Mouse (Mus musculus) hindbrain, embryonic 12.5 days (tissue): ENCODE measurements around the gene Gadl1. TPM values are rescaled to one million over a fixed set of nuclear protein-coding genes. Genes with fewer than 3 reads are reported as not detected.
"Not testable (repeated sequence)": the region's sequence is repeated elsewhere in the genome, so short reads cannot be mapped to it uniquely, and the experiment has no call there.

Source experiments
- ATAC-seq: fragments of 200-750 bp; cut with Nextera tagmentation; 2 replicates; pipeline ENCODE4 v1.8.0; 2017; ENCODE audit warnings: moderate TSS enrichment; ENCODE audit not compliant: low FRiP score
- H3K27ac ChIP-seq: fragments of 300-500 bp; sonication (generic); 2 replicates; pipeline ENCODE4 v1.5.1; 2016; ENCODE audit warnings: mild to moderate bottlenecking
- H3K27me3 ChIP-seq: fragments of 300-500 bp; sonication (generic); 2 replicates; pipeline ENCODE4 v1.6.1; 2016; ENCODE audit warnings: mild to moderate bottlenecking
- H3K36me3 ChIP-seq: fragments of 300-500 bp; sonication (generic); 2 replicates; pipeline ENCODE4 v1.6.1; 2016; ENCODE audit warnings: mild to moderate bottlenecking
- H3K4me1 ChIP-seq: fragments of 300-500 bp; sonication (generic); 2 replicates; pipeline ENCODE4 v1.6.1; 2016
- H3K4me2 ChIP-seq: fragments of 300-500 bp; sonication (generic); replicated peaks from 2 replicates; pipeline ENCODE4 v1.6.1; 2016; ENCODE audit warnings: mild to moderate bottlenecking
- H3K4me3 ChIP-seq: fragments of 300-500 bp; sonication (generic); 2 replicates; pipeline ENCODE4 v1.5.1; 2016; ENCODE audit warnings: mild to moderate bottlenecking
- H3K9ac ChIP-seq: fragments of 300-500 bp; sonication (generic); 2 replicates; pipeline ENCODE4 v1.6.1; 2016; ENCODE audit warnings: mild to moderate bottlenecking, moderate library complexity
- H3K9me3 ChIP-seq: fragments of 300-500 bp; sonication (generic); replicated peaks from 2 replicates; pipeline ENCODE4 v1.6.1; 2016; ENCODE audit warnings: mild to moderate bottlenecking
- WGBS: fragments of 180-500 bp; shearing (Covaris S2); methylation state at CpG from one replicate; pipeline ENCODE4 v1.1.7; 2016; 5-methylcytosine and 5-hydroxymethylcytosine counted together
- polyA plus RNA-seq: library from polyadenylated mRNA; unstranded; fragments of >200 nt; fragmentation: Nextera tagmentation; extraction: Ambion mirVana; gene quantifications from 2 replicates; pipeline ENCODE4 v1.2.1, GENCODE M21; 2016

The Gadl1 gene
- polyA plus RNA-seq, 1 experiment from 2014 or later = 0.43 TPM

GRCm38 (mm10) chr9:116041369-116041768, 132.1 kb downstream of the Gadl1 start:
- Histone ChIP-seq H3K4me2 (no peak overlapping the region), H3K4me3 (no peak overlapping the region), H3K27ac (no peak overlapping the region), H3K36me3 (no peaks in the 10 kb centered on the region), H3K27me3 (no peaks in the 10 kb centered on the region), H3K9ac (no peak overlapping the region), H3K9me3 (no peaks in the 10 kb centered on the region), H3K4me1 (no peaks in the 10 kb centered on the region)
- ATAC-seq = no peak
- 74% methylated on average over 4 of the region's 4 CpGs for WGBS

GRCm38 (mm10) chr9:116041787-116042186, 132.5 kb downstream of the Gadl1 start:
- Histone ChIP-seq H3K4me3 (no peak overlapping the region), H3K36me3 (no peaks in the 10 kb centered on the region), H3K9ac (no peak overlapping the region), H3K4me2 (no peak overlapping the region), H3K27ac (no peak overlapping the region), H3K4me1 (no peaks in the 10 kb centered on the region), H3K9me3 (no peaks in the 10 kb centered on the region), H3K27me3 (no peaks in the 10 kb centered on the region)
- ATAC-seq = no peak
- 18% methylated on average over 3 of the region's 3 CpGs for WGBS

DNA sequence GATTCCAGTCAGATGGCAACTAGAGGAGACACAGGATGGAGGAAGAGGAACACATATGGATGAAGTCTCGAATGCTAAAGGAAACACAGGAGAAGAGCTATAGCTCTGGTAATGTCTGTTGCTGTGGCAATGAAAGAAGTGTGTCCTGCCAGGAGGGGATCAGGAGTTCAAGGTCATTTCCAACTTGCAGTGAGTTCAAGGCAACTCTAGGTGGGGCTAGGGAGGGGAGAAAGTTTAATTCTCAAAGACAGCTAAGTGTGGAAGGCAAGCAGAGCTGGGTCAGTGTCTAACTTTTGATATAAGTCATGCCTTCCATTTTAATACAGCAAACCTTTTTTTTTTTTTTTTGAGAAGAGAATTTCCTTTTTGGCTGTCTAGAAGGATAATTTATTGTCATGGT, 140.7 kb downstream of the Gadl1 start:
- no peak overlapping the region for H3K9ac ChIP-seq
- ATAC-seq = no peak
- no peaks in the 10 kb centered on the region for H3K27me3 ChIP-seq
- 72% methylated on average over 1 of the region's 1 CpGs for WGBS
- no peaks in the 10 kb centered on the region for H3K4me1 ChIP-seq
- H3K36me3 ChIP-seq = no peaks in the 10 kb centered on the region
- no peaks in the 10 kb centered on the region for H3K9me3 ChIP-seq
- no peak overlapping the region for H3K4me2 ChIP-seq
- no peak overlapping the region for H3K27ac ChIP-seq
- no peak overlapping the region for H3K4me3 ChIP-seq

- ATAC-seq = no peak
- no peak overlapping the region for H3K27ac ChIP-seq
- H3K4me3 ChIP-seq = no peak overlapping the region
- 89% methylated on average over 8 of the region's 8 CpGs for WGBS
- no peaks in the 10 kb centered on the region for H3K4me1 ChIP-seq
- H3K9me3 ChIP-seq = no peaks in the 10 kb centered on the region
- H3K4me2 ChIP-seq = no peak overlapping the region
- H3K27me3 ChIP-seq = no peaks in the 10 kb centered on the region
- no peaks in the 10 kb centered on the region for H3K36me3 ChIP-seq
- H3K9ac ChIP-seq = no peak overlapping the region
Observed at GRCm38 (mm10) chr9:116053976-116054375, 144.7 kb downstream of the Gadl1 start.

- Histone ChIP-seq H3K9me3 (no peaks in the 10 kb centered on the region), H3K4me3 (no peak overlapping the region), H3K36me3 (no peaks in the 10 kb centered on the region), H3K27me3 (no peaks in the 10 kb centered on the region), H3K4me1 (no peaks in the 10 kb centered on the region), H3K4me2 (no peak overlapping the region), H3K27ac (no peak overlapping the region), H3K9ac (no peak overlapping the region)
- 90% methylated on average over 4 of the region's 4 CpGs for WGBS
- no peak for ATAC-seq
Observed at GRCm38 (mm10) chr9:116058475-116058874, 149.2 kb downstream of the Gadl1 start.

GRCm38 (mm10) chr9:116059156-116059555, 149.9 kb downstream of the Gadl1 start:
- no peaks in the 10 kb centered on the region for H3K4me1 ChIP-seq
- no peak overlapping the region for H3K9ac ChIP-seq
- ATAC-seq = no peak
- H3K9me3 ChIP-seq = no peaks in the 10 kb centered on the region
- 74% methylated on average over 4 of the region's 4 CpGs for WGBS
- no peak overlapping the region for H3K27ac ChIP-seq
- no peaks in the 10 kb centered on the region for H3K36me3 ChIP-seq
- H3K27me3 ChIP-seq = no peaks in the 10 kb centered on the region
- no peak overlapping the region for H3K4me3 ChIP-seq
- H3K4me2 ChIP-seq = no peak overlapping the region

DNA sequence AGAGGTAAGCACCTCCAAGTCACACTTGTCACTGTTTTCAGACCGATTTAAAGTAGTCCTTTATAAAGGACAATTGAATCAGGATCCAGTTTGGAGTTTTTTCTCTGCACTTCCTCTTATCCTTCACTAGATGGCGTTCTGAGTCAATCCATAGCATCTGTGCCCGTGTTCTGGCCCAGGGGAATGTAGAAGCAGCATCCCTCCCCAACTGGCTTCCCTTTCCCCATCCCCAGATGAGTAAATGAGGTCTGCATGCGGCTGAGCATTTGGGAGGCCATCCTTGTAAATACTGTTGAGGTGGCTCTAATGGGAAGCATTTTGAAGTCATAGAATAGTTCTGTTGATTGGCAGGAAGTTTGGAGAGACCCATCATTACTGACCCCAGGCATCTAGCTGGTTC, 151.4 kb downstream of the Gadl1 start:
- ATAC-seq = no peak
- Histone ChIP-seq H3K4me2 (no peak overlapping the region), H3K27ac (no peak overlapping the region), H3K9me3 (no peaks in the 10 kb centered on the region), H3K27me3 (no peaks in the 10 kb centered on the region), H3K9ac (no peak overlapping the region), H3K4me3 (no peak overlapping the region), H3K36me3 (no peaks in the 10 kb centered on the region), H3K4me1 (no peaks in the 10 kb centered on the region)
- 15% methylated on average over 4 of the region's 4 CpGs for WGBS

DNA sequence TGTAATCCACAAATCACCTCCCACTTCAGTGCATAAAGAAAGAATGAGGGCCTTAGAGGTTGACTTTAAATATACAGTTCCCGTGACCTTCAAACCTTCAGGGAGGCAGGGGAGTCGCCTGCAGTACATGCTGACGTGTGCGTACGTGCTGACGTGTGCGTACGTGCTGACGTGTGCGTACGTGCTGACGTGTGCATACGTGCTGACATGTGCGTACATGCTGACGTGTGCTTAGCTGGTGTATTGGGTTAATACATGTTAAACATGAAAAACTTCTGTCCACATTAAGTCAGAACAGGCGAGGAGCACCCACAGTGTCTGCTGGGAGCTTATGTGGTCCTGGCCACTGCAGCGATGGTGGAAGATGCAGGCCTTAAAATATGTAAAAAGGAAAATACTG, 155.5 kb downstream of the Gadl1 start:
- no peak overlapping the region for H3K9ac ChIP-seq
- H3K4me1 ChIP-seq = no peaks in the 10 kb centered on the region
- no peaks in the 10 kb centered on the region for H3K9me3 ChIP-seq
- H3K27ac ChIP-seq = no peak overlapping the region
- no peak overlapping the region for H3K4me3 ChIP-seq
- no peaks in the 10 kb centered on the region for H3K27me3 ChIP-seq
- WGBS = 89% methylated on average over 17 of the region's 17 CpGs
- no peak for ATAC-seq
- H3K4me2 ChIP-seq = no peak overlapping the region
- no peaks in the 10 kb centered on the region for H3K36me3 ChIP-seq

DNA sequence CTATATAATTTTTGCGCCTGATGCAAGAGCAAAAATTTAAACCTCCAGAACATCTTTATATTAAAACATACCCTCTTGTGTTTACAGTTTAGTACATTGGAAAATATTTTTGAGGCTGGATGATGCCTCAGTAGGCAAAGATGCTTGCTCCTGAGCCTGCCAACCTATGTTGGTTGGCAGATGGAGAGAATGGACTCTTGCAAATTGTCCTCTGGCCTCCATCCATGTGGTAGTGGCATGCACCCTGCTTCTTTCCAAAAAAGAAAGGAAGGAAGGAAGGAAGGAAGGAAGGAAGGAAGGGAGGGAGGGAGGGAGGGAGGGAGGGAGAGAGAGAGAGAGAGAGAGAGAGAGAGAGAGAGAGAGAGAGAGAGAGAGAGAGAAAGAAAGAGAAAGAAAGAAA, 162.3 kb downstream of the Gadl1 start:
- not testable (repeated sequence) for H3K27me3 ChIP-seq, H3K4me1 ChIP-seq, H3K4me3 ChIP-seq, H3K4me2 ChIP-seq, H3K36me3 ChIP-seq, H3K9me3 ChIP-seq, H3K9ac ChIP-seq, ATAC-seq, H3K27ac ChIP-seq
- WGBS = 100% methylated on average over 1 of the region's 1 CpGs

DNA sequence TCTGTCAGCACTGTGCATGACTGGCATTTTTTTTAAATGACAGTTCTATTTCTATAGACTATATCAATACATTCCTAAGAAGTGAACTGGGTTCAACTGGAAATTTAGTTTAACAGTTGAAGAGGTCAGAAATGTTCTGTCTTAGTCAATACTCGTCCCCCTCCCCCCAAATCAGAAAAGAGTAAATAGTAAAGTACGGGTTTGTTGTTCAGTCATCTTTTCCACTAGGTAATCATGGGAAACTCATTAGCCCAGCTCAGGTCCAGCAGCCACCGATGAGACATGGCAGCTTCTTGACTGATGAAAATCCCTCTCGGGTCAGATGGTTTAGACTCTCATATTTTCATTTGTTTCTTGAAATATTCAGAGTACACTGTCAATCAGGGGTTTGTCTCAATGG, 166.9 kb downstream of the Gadl1 start:
- no peak overlapping the region for H3K27ac ChIP-seq
- no peak overlapping the region for H3K9ac ChIP-seq

DNA sequence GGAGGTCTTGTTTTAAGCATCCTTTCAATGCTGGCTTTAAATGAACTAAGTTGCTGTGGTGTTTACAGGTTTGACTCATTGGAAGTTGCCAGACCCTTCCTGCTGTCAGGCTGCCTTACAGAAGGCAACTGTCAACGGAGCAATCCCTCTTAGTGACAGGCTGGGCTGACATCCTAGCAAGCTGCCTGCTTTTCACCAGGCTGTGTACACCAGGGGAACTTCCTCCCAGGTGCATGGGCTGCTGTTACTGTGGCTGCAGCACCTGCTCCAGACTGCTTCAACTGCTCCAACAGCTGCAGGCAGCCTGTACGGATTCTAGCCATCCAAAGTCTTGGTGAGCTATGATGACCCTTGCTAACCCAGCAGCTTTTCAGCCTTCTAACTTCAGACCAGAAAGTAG, 167.7 kb downstream of the Gadl1 start:
- Histone ChIP-seq H3K9me3 (no peaks in the 10 kb centered on the region), H3K4me3 (no peak overlapping the region), H3K9ac (no peak overlapping the region), H3K27ac (no peak overlapping the region), H3K4me2 (no peak overlapping the region), H3K36me3 (no peaks in the 10 kb centered on the region), H3K27me3 (no peaks in the 10 kb centered on the region), H3K4me1 (no peaks in the 10 kb centered on the region)
- ATAC-seq = no peak
- WGBS = 70% methylated on average over 2 of the region's 2 CpGs

More for the DNA sequence above, 166.9 kb downstream of the Gadl1 start:
- 65% methylated on average over 4 of the region's 4 CpGs for WGBS
- Histone ChIP-seq H3K4me1 (no peaks in the 10 kb centered on the region), H3K4me3 (no peak overlapping the region), H3K36me3 (no peaks in the 10 kb centered on the region), H3K4me2 (no peak overlapping the region), H3K27me3 (no peaks in the 10 kb centered on the region), H3K9me3 (no peaks in the 10 kb centered on the region)
- ATAC-seq = no peak

DNA sequence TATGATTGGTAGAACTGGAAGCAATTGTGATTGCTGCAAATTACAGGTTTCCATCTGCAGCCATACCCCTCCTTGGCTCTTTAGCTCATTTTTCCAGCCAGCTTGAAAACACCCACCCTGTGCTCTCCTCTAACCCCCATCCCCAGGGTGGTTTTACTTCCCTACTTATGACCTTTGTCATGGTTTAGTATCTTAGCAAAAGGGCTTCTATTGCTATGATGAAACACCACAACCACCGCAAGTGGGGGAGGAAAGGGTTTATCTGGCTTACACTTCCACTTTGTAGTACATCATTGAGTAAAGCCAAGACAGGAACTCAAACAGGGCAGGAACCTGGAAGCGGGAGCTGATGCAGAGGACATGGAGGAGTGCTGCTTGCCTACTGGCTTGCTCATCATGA, 168.2 kb downstream of the Gadl1 start:
- H3K9me3 ChIP-seq = no peaks in the 10 kb centered on the region
- H3K4me2 ChIP-seq = no peak overlapping the region
- no peaks in the 10 kb centered on the region for H3K27me3 ChIP-seq
- H3K4me1 ChIP-seq = no peaks in the 10 kb centered on the region
- H3K27ac ChIP-seq = no peak overlapping the region
- no peak overlapping the region for H3K9ac ChIP-seq
- no peak for ATAC-seq
- no peaks in the 10 kb centered on the region for H3K36me3 ChIP-seq
- 91% methylated on average over 2 of the region's 2 CpGs for WGBS
- H3K4me3 ChIP-seq = no peak overlapping the region

DNA sequence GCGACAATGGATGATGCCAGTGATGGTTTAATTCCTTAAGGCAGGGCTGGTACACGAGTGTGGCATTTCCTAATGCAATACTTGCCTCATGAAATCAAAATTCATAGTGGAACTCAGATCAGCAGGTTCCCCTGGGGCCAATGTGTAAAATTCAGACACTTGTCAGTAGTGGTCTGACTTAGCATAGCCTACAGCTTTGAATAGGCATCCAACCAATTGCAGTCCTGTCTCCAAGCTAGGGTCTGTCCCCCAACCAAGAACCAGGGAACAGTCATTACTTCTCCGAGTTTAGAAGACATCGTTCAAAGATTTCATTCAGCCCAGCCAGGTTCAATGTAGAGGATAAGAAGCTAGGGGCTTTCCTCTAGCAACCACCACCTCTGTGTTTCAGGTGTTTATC, 172.5 kb downstream of the Gadl1 start:
- Histone ChIP-seq H3K4me2 (no peak overlapping the region), H3K36me3 (no peaks in the 10 kb centered on the region), H3K4me3 (no peak overlapping the region), H3K27me3 (no peaks in the 10 kb centered on the region), H3K9ac (no peak overlapping the region), H3K4me1 (no peaks in the 10 kb centered on the region), H3K27ac (no peak overlapping the region), H3K9me3 (no peaks in the 10 kb centered on the region)
- WGBS = 80% methylated on average over 4 of the region's 4 CpGs
- ATAC-seq = no peak

- no peaks in the 10 kb centered on the region for H3K4me1 ChIP-seq
- 84% methylated on average over 5 of the region's 5 CpGs for WGBS
- H3K4me2 ChIP-seq = no peak overlapping the region
- H3K4me3 ChIP-seq = no peak overlapping the region
- no peak overlapping the region for H3K27ac ChIP-seq
- ATAC-seq = no peak
- no peaks in the 10 kb centered on the region for H3K36me3 ChIP-seq
- no peak overlapping the region for H3K9ac ChIP-seq
- H3K9me3 ChIP-seq = no peaks in the 10 kb centered on the region
- H3K27me3 ChIP-seq = no peaks in the 10 kb centered on the region
Observed at GRCm38 (mm10) chr9:116083300-116083699, 174.0 kb downstream of the Gadl1 start.
